Mouse (Mus musculus) ES-Bruce4 (cell line): ENCODE measurements around the gene Tagap.
"Not testable (repeated sequence)": the region's sequence is repeated elsewhere in the genome, so short reads cannot be mapped to it uniquely, and the experiment has no call there.

Experiments used
- CTCF ChIP-seq: IDR thresholded peaks from one replicate; pipeline ENCODE4 v1.8.1; 2011; ENCODE audit warnings: low read depth, low read length
- EP300 ChIP-seq: IDR thresholded peaks from 2 replicates; pipeline ENCODE4 v1.6.1; 2011; ENCODE audit warnings: low read depth, low read length; ENCODE audit not compliant: insufficient read depth
- POLR2A ChIP-seq: IDR thresholded peaks from one replicate; pipeline ENCODE4 v1.8.1; 2011; ENCODE audit warnings: low read length; ENCODE audit not compliant: insufficient read depth

GRCm38 (mm10) chr17:7932121-7932520 lies 6.3 kb downstream of the Tagap start:
- not testable (repeated sequence) for TF ChIP-seq CTCF, EP300, POLR2A
